Mouse (Mus musculus): ENCODE results near the gene Ccdc28b.

Ccdc28b gene

GRCm38 (mm10) chr4:129623681-129624091 is at the start of gene Ccdc28b:
Gene Ccdc28b (minus strand): TSS chr4:129623947.
- TF ChIP-seq NANOG (IDR thresholded peaks at IDR 0.05; ENCODE audit: borderline replicate concordance, low read length), result no peak
- no peak for TF ChIP-seq CTCF (conservative IDR thresholded peaks at IDR 0.05; ENCODE audit: low read length)
- TF ChIP-seq POU5F1 (IDR thresholded peaks at IDR 0.05; ENCODE audit: borderline replicate concordance, low read length), result no peak
- no peaks in the 10 kb centered on the region for H3K27me3 ChIP-seq (ENCODE audit: insufficient read depth, low read length)
- H3K4me1 ChIP-seq (replicated peaks; ENCODE audit: low read depth, low read length), result peaks cover 76% of the 10 kb centered on the region
- peaks cover 36% of the 10 kb centered on the region for H3K36me3 ChIP-seq (ENCODE audit: insufficient read depth, low read length)
- H3K9me3 ChIP-seq (ENCODE audit: low read length), result no peaks in the 10 kb centered on the region
- H3K4me3 ChIP-seq (replicated peaks; ENCODE audit: low read length), result peak within 1 kb of the TSS; percentile 73

- Histone ChIP-seq H3K27me3 (ENCODE audit: insufficient read depth, low read length) (no peaks in the 10 kb centered on the region), H3K36me3 (ENCODE audit: insufficient read depth, low read length) (peaks cover 10% of the 10 kb centered on the region), H3K4me3 (replicated peaks; ENCODE audit: low read length) (peak overlapping the region; percentile 99), H3K9me3 (ENCODE audit: low read length) (no peaks in the 10 kb centered on the region), H3K4me1 (replicated peaks; ENCODE audit: low read depth, low read length) (peaks cover 28% of the 10 kb centered on the region)
- TF ChIP-seq POU5F1 (IDR thresholded peaks at IDR 0.05; ENCODE audit: borderline replicate concordance, low read length), result no peak
- no peak for TF ChIP-seq NANOG (IDR thresholded peaks at IDR 0.05; ENCODE audit: borderline replicate concordance, low read length)
- no peak for TF ChIP-seq CTCF (conservative IDR thresholded peaks at IDR 0.05; ENCODE audit: low read length)
These were observed 49.2 kb upstream of the Ccdc28b start for GRCm38 (mm10) chr4:129672878-129673449.

GRCm38 (mm10) chr4:129672083-129672877 is 48.5 kb upstream of the Ccdc28b start, which contains the start of gene Kpna6:
Gene Kpna6 (minus strand): TSS chr4:129672767.
- no peak for TF ChIP-seq NANOG (IDR thresholded peaks at IDR 0.05; ENCODE audit: borderline replicate concordance, low read length)
- no peak for TF ChIP-seq POU5F1 (IDR thresholded peaks at IDR 0.05; ENCODE audit: borderline replicate concordance, low read length)
- TF ChIP-seq CTCF (conservative IDR thresholded peaks at IDR 0.05; ENCODE audit: low read length), result no peak
- peaks cover 28% of the 10 kb centered on the region for H3K4me1 ChIP-seq (replicated peaks; ENCODE audit: low read depth, low read length)
- H3K27me3 ChIP-seq (ENCODE audit: insufficient read depth, low read length), result no peaks in the 10 kb centered on the region
- peak within 1 kb of the TSS; percentile 99 for H3K4me3 ChIP-seq (replicated peaks; ENCODE audit: low read length)
- no peaks in the 10 kb centered on the region for H3K9me3 ChIP-seq (ENCODE audit: low read length)
- H3K36me3 ChIP-seq (ENCODE audit: insufficient read depth, low read length), result peaks cover 7% of the 10 kb centered on the region

GRCm38 (mm10) chr4:129671491-129672082 is 47.8 kb upstream of the Ccdc28b start:
- Histone ChIP-seq H3K36me3 (ENCODE audit: insufficient read depth, low read length) (peaks cover 6% of the 10 kb centered on the region), H3K9me3 (ENCODE audit: low read length) (no peaks in the 10 kb centered on the region), H3K4me3 (replicated peaks; ENCODE audit: low read length) (peak overlapping the region; percentile 99), H3K27me3 (ENCODE audit: insufficient read depth, low read length) (no peaks in the 10 kb centered on the region), H3K4me1 (replicated peaks; ENCODE audit: low read depth, low read length) (peaks cover 28% of the 10 kb centered on the region)
- TF ChIP-seq CTCF (conservative IDR thresholded peaks at IDR 0.05; ENCODE audit: low read length) (peak; percentile 92), POU5F1 (IDR thresholded peaks at IDR 0.05; ENCODE audit: borderline replicate concordance, low read length) (no peak)

GRCm38 (mm10) chr4:129662255-129662813 is 38.6 kb upstream of the Ccdc28b start:
- Histone ChIP-seq H3K4me3 (replicated peaks; ENCODE audit: low read length) (no peak overlapping the region), H3K4me1 (replicated peaks; ENCODE audit: low read depth, low read length) (peaks cover 3% of the 10 kb centered on the region; the same call in 1 of the 2 replicates), H3K27me3 (ENCODE audit: insufficient read depth, low read length) (no peaks in the 10 kb centered on the region), H3K9me3 (ENCODE audit: low read length) (no peaks in the 10 kb centered on the region), H3K36me3 (ENCODE audit: insufficient read depth, low read length) (peaks cover 54% of the 10 kb centered on the region)
- TF ChIP-seq CTCF (conservative IDR thresholded peaks at IDR 0.05; ENCODE audit: low read length), result no peak
- TF ChIP-seq NANOG (IDR thresholded peaks at IDR 0.05; ENCODE audit: borderline replicate concordance, low read length), result no peak
- no peak for TF ChIP-seq POU5F1 (IDR thresholded peaks at IDR 0.05; ENCODE audit: borderline replicate concordance, low read length)

- no peaks in the 10 kb centered on the region for H3K9me3 ChIP-seq (ENCODE audit: low read length)
- no peak overlapping the region for H3K4me3 ChIP-seq (replicated peaks; ENCODE audit: low read length)
- H3K36me3 ChIP-seq (ENCODE audit: insufficient read depth, low read length), result peaks cover 62% of the 10 kb centered on the region
- H3K4me1 ChIP-seq (replicated peaks; ENCODE audit: low read depth, low read length), result peaks cover 3% of the 10 kb centered on the region; the same call in 1 of the 2 replicates
- no peaks in the 10 kb centered on the region for H3K27me3 ChIP-seq (ENCODE audit: insufficient read depth, low read length)
- no peak for TF ChIP-seq NANOG (IDR thresholded peaks at IDR 0.05; ENCODE audit: borderline replicate concordance, low read length)
- TF ChIP-seq POU5F1 (IDR thresholded peaks at IDR 0.05; ENCODE audit: borderline replicate concordance, low read length), result no peak
- no peak for TF ChIP-seq CTCF (conservative IDR thresholded peaks at IDR 0.05; ENCODE audit: low read length)
These were observed 37.8 kb upstream of the Ccdc28b start for GRCm38 (mm10) chr4:129661584-129661983.

- H3K27me3 ChIP-seq (ENCODE audit: insufficient read depth, low read length), result no peaks in the 10 kb centered on the region
- H3K36me3 ChIP-seq (ENCODE audit: insufficient read depth, low read length), result peaks cover 93% of the 10 kb centered on the region
- H3K4me3 ChIP-seq (replicated peaks; ENCODE audit: low read length), result no peak overlapping the region
- TF ChIP-seq POU5F1 (IDR thresholded peaks at IDR 0.05; ENCODE audit: borderline replicate concordance, low read length), result no peak
- no peak for TF ChIP-seq CTCF (conservative IDR thresholded peaks at IDR 0.05; ENCODE audit: low read length)
- no peak for TF ChIP-seq NANOG (IDR thresholded peaks at IDR 0.05; ENCODE audit: borderline replicate concordance, low read length)
- H3K4me1 ChIP-seq (replicated peaks; ENCODE audit: low read depth, low read length), result no peaks in the 10 kb centered on the region
- no peaks in the 10 kb centered on the region for H3K9me3 ChIP-seq (ENCODE audit: low read length)
These were observed 31.0 kb upstream of the Ccdc28b start for GRCm38 (mm10) chr4:129654770-129655169.

GRCm38 (mm10) chr4:129650359-129650758 is 26.6 kb upstream of the Ccdc28b start:
- no peak overlapping the region for H3K4me3 ChIP-seq (replicated peaks; ENCODE audit: low read length)
- no peaks in the 10 kb centered on the region for H3K9me3 ChIP-seq (ENCODE audit: low read length)
- no peak for TF ChIP-seq NANOG (IDR thresholded peaks at IDR 0.05; ENCODE audit: borderline replicate concordance, low read length)
- TF ChIP-seq CTCF (conservative IDR thresholded peaks at IDR 0.05; ENCODE audit: low read length), result no peak
- TF ChIP-seq POU5F1 (IDR thresholded peaks at IDR 0.05; ENCODE audit: borderline replicate concordance, low read length), result no peak
- H3K36me3 ChIP-seq (ENCODE audit: insufficient read depth, low read length), result peaks cover 95% of the 10 kb centered on the region
- no peaks in the 10 kb centered on the region for H3K27me3 ChIP-seq (ENCODE audit: insufficient read depth, low read length)
- no peaks in the 10 kb centered on the region for H3K4me1 ChIP-seq (replicated peaks; ENCODE audit: low read depth, low read length)
